Mouse (Mus musculus) limb, embryonic 15.5 days (tissue): ENCODE measurements around the gene Cep57l1. TPM values are rescaled to one million over a fixed set of nuclear protein-coding genes. Genes with fewer than 3 reads are reported as not detected.
"Not testable (repeated sequence)": the region's sequence is repeated elsewhere in the genome, so short reads cannot be mapped to it uniquely, and the experiment has no call there.

Source experiments
- ATAC-seq: fragments of 200-750 bp; cut with Nextera tagmentation; 2 replicates; pipeline ENCODE4 v1.8.0; 2017; ENCODE audit warnings: low read depth, moderate TSS enrichment; ENCODE audit not compliant: insufficient number of reproducible peaks, low FRiP score, low TSS enrichment
- H3K27ac ChIP-seq: fragments of 300-500 bp; sonication (generic); 2 replicates; pipeline ENCODE4 v1.5.1; 2015; ENCODE audit warnings: moderate library complexity, mild to moderate bottlenecking, inconsistent platforms
- H3K27me3 ChIP-seq: fragments of 300-500 bp; sonication (generic); 2 replicates; pipeline ENCODE4 v1.6.1; 2015; ENCODE audit warnings: inconsistent platforms
- H3K36me3 ChIP-seq: fragments of 300-500 bp; sonication (generic); 2 replicates; pipeline ENCODE4 v1.6.1; 2015; ENCODE audit warnings: inconsistent platforms
- H3K4me1 ChIP-seq: fragments of 300-500 bp; sonication (generic); 2 replicates; pipeline ENCODE4 v1.6.1; 2015; ENCODE audit warnings: inconsistent platforms
- H3K4me2 ChIP-seq: fragments of 300-500 bp; sonication (generic); 2 replicates; pipeline ENCODE4 v1.6.1; 2015; ENCODE audit warnings: mild to moderate bottlenecking, inconsistent platforms
- H3K4me3 ChIP-seq: fragments of 300-500 bp; sonication (generic); 2 replicates; pipeline ENCODE4 v1.5.1; 2015; ENCODE audit warnings: mild to moderate bottlenecking, inconsistent platforms
- H3K9ac ChIP-seq: fragments of 300-500 bp; sonication (generic); 2 replicates; pipeline ENCODE4 v1.6.1; 2015; ENCODE audit warnings: inconsistent platforms
- H3K9me3 ChIP-seq: fragments of 300-500 bp; sonication (generic); 2 replicates; pipeline ENCODE4 v1.6.1; 2016; ENCODE audit warnings: inconsistent platforms
- WGBS: fragments of 180-500 bp; shearing (Covaris S2); methylation state at CpG from one replicate; pipeline ENCODE4 v1.1.7; 2015; 5-methylcytosine and 5-hydroxymethylcytosine counted together
- polyA plus RNA-seq: library from polyadenylated mRNA; unstranded; fragments of >200 nt; fragmentation: Nextera tagmentation; extraction: Ambion mirVana; gene quantifications from 2 replicates; pipeline ENCODE4 v1.2.1, GENCODE M21; 2015

Gene Cep57l1
- polyA plus RNA-seq, 1 experiment from 2014 or later = 22.3 TPM

- Histone ChIP-seq H3K27me3 (no peaks in the 10 kb centered on the region), H3K4me3 (no peak overlapping the region), H3K4me2 (no peak overlapping the region), H3K27ac (no peak overlapping the region), H3K9ac (no peak overlapping the region), H3K9me3 (no peaks in the 10 kb centered on the region), H3K4me1 (0 out of 2 replicates have a peak, but pooled peaks cover 2% of the 10 kb centered on the region), H3K36me3 (no peaks in the 10 kb centered on the region)
- 83% methylated on average over 6 of the region's 6 CpGs for WGBS
- no peak for ATAC-seq
Measured at GRCm38 (mm10) chr10:41826526-41827116, 16.9 kb upstream of the Cep57l1 start.

- no peak overlapping the region for H3K4me3 ChIP-seq
- no peaks in the 10 kb centered on the region for H3K27me3 ChIP-seq
- H3K4me2 ChIP-seq = no peak overlapping the region
- no peak overlapping the region for H3K9ac ChIP-seq
- H3K27ac ChIP-seq = no peak overlapping the region
- 0 out of 2 replicates have a peak, but pooled peaks cover 2% of the 10 kb centered on the region for H3K4me1 ChIP-seq
- no peaks in the 10 kb centered on the region for H3K36me3 ChIP-seq
- 82% methylated on average over 4 of the region's 4 CpGs for WGBS
- H3K9me3 ChIP-seq = no peaks in the 10 kb centered on the region
- no peak for ATAC-seq
Measured at GRCm38 (mm10) chr10:41825996-41826395, 16.3 kb upstream of the Cep57l1 start.

GRCm38 (mm10) chr10:41825041-41825440, 15.4 kb upstream of the Cep57l1 start:
- WGBS = 84% methylated on average over 10 of the region's 10 CpGs
- ATAC-seq = no peak
- no peaks in the 10 kb centered on the region for H3K36me3 ChIP-seq
- H3K27me3 ChIP-seq = no peaks in the 10 kb centered on the region
- 0 out of 2 replicates have a peak, but pooled peaks cover 2% of the 10 kb centered on the region for H3K4me1 ChIP-seq
- H3K9me3 ChIP-seq = no peaks in the 10 kb centered on the region
- no peak overlapping the region for H3K4me2 ChIP-seq
- H3K27ac ChIP-seq = no peak overlapping the region
- H3K4me3 ChIP-seq = no peak overlapping the region
- no peak overlapping the region for H3K9ac ChIP-seq

- no peaks in the 10 kb centered on the region for H3K27me3 ChIP-seq
- no peak overlapping the region for H3K4me2 ChIP-seq
- H3K4me3 ChIP-seq = no peak overlapping the region
- H3K4me1 ChIP-seq = 0 out of 2 replicates have a peak, but pooled peaks cover 2% of the 10 kb centered on the region
- H3K9me3 ChIP-seq = no peaks in the 10 kb centered on the region
- H3K9ac ChIP-seq = no peak overlapping the region
- H3K27ac ChIP-seq = no peak overlapping the region
- 83% methylated on average over 4 of the region's 4 CpGs for WGBS
- no peak for ATAC-seq
- H3K36me3 ChIP-seq = no peaks in the 10 kb centered on the region
Measured at GRCm38 (mm10) chr10:41823916-41824315, 14.2 kb upstream of the Cep57l1 start.

GRCm38 (mm10) chr10:41823282-41823675, 13.6 kb upstream of the Cep57l1 start:
- H3K4me1 ChIP-seq = not testable (repeated sequence)
- WGBS = 87% methylated on average over 4 of the region's 4 CpGs

GRCm38 (mm10) chr10:41822573-41823281, 13.1 kb upstream of the Cep57l1 start:
- ATAC-seq = no peak
- Histone ChIP-seq H3K36me3 (no peaks in the 10 kb centered on the region), H3K27ac (no peak overlapping the region), H3K9me3 (no peaks in the 10 kb centered on the region), H3K9ac (no peak overlapping the region), H3K4me2 (no peak overlapping the region), H3K4me3 (no peak overlapping the region), H3K4me1 (0 out of 2 replicates have a peak, but pooled peaks cover 2% of the 10 kb centered on the region), H3K27me3 (no peaks in the 10 kb centered on the region)
- 53% methylated on average over 5 of the region's 5 CpGs for WGBS

More at GRCm38 (mm10) chr10:41823282-41823675, 13.6 kb upstream of the Cep57l1 start:
- not testable (repeated sequence) for H3K36me3 ChIP-seq, H3K9ac ChIP-seq, H3K4me2 ChIP-seq, ATAC-seq, H3K27ac ChIP-seq, H3K9me3 ChIP-seq, H3K4me3 ChIP-seq, H3K27me3 ChIP-seq

GRCm38 (mm10) chr10:41821171-41821570, 11.5 kb upstream of the Cep57l1 start:
- H3K27ac ChIP-seq = no peak overlapping the region
- no peaks in the 10 kb centered on the region for H3K36me3 ChIP-seq
- no peak overlapping the region for H3K4me2 ChIP-seq
- 92% methylated on average over 6 of the region's 6 CpGs for WGBS
- no peak overlapping the region for H3K4me3 ChIP-seq
- H3K9ac ChIP-seq = no peak overlapping the region
- no peaks in the 10 kb centered on the region for H3K9me3 ChIP-seq
- no peaks in the 10 kb centered on the region for H3K27me3 ChIP-seq
- H3K4me1 ChIP-seq = 0 out of 2 replicates have a peak, but pooled peaks cover 2% of the 10 kb centered on the region
- ATAC-seq = no peak

GRCm38 (mm10) chr10:41820401-41820800, 10.7 kb upstream of the Cep57l1 start:
- H3K4me2 ChIP-seq = no peak overlapping the region
- no peaks in the 10 kb centered on the region for H3K36me3 ChIP-seq
- no peak overlapping the region for H3K9ac ChIP-seq
- no peaks in the 10 kb centered on the region for H3K27me3 ChIP-seq
- WGBS = 90% methylated on average over 5 of the region's 5 CpGs
- 0 out of 2 replicates have a peak, but pooled peaks cover 2% of the 10 kb centered on the region for H3K4me1 ChIP-seq
- H3K27ac ChIP-seq = no peak overlapping the region
- no peaks in the 10 kb centered on the region for H3K9me3 ChIP-seq
- no peak for ATAC-seq
- no peak overlapping the region for H3K4me3 ChIP-seq

- no peak overlapping the region for H3K4me3 ChIP-seq
- H3K27me3 ChIP-seq = no peaks in the 10 kb centered on the region
- H3K9me3 ChIP-seq = no peaks in the 10 kb centered on the region
- no peak overlapping the region for H3K27ac ChIP-seq
- H3K4me2 ChIP-seq = no peak overlapping the region
- H3K36me3 ChIP-seq = no peaks in the 10 kb centered on the region
- no peak overlapping the region for H3K9ac ChIP-seq
- WGBS = 74% methylated on average over 3 of the region's 3 CpGs
- 0 out of 2 replicates have a peak, but pooled peaks cover 5% of the 10 kb centered on the region for H3K4me1 ChIP-seq
- ATAC-seq = no peak
Measured at GRCm38 (mm10) chr10:41819307-41819706, 9.6 kb upstream of the Cep57l1 start.

GRCm38 (mm10) chr10:41818733-41819070, 9.0 kb upstream of the Cep57l1 start:
- not testable (repeated sequence) for ATAC-seq, H3K4me2 ChIP-seq, H3K4me1 ChIP-seq, H3K4me3 ChIP-seq, H3K36me3 ChIP-seq, H3K9ac ChIP-seq, H3K27me3 ChIP-seq, H3K9me3 ChIP-seq, H3K27ac ChIP-seq
- 91% methylated on average over 6 of the region's 6 CpGs for WGBS

- ATAC-seq = no peak
- Histone ChIP-seq H3K9ac (no peak overlapping the region), H3K9me3 (no peaks in the 10 kb centered on the region), H3K27me3 (no peaks in the 10 kb centered on the region), H3K4me1 (peaks cover 7% of the 10 kb centered on the region), H3K4me3 (no peak overlapping the region), H3K4me2 (no peak overlapping the region), H3K36me3 (no peaks in the 10 kb centered on the region), H3K27ac (no peak overlapping the region)
- WGBS = 83% methylated on average over 8 of the region's 8 CpGs
Measured at GRCm38 (mm10) chr10:41818036-41818732, 8.5 kb upstream of the Cep57l1 start.

GRCm38 (mm10) chr10:41816516-41816915, 6.8 kb upstream of the Cep57l1 start:
- no peak overlapping the region for H3K4me2 ChIP-seq
- no peak overlapping the region for H3K4me3 ChIP-seq
- no peaks in the 10 kb centered on the region for H3K27me3 ChIP-seq
- 89% methylated on average over 5 of the region's 5 CpGs for WGBS
- peaks cover 17% of the 10 kb centered on the region for H3K4me1 ChIP-seq
- H3K9me3 ChIP-seq = no peaks in the 10 kb centered on the region
- no peak overlapping the region for H3K9ac ChIP-seq
- H3K27ac ChIP-seq = no peak overlapping the region
- no peaks in the 10 kb centered on the region for H3K36me3 ChIP-seq
- no peak for ATAC-seq
